Mouse (Mus musculus) urinary bladder, postnatal 25 days (tissue): Measurements from ENCODE around the gene Gpr68.

Experiments
- DNase-seq: peaks from one replicate; pipeline ENCODE4 v3.0.0; 2022; ENCODE audit warnings: low spot score

Gene Gpr68

GRCm38 (mm10) chr12:100871234-100871633 lies 36.8 kb downstream of the Gpr68 start:
- no peak for DNase-seq

GRCm38 (mm10) chr12:100868049-100868622 lies 39.9 kb downstream of the Gpr68 start:
- no peak for DNase-seq

- DNase-seq, result no peak
Measured at GRCm38 (mm10) chr12:100867097-100867496, 40.9 kb downstream of the Gpr68 start.

GRCm38 (mm10) chr12:100865509-100866078 lies 42.4 kb downstream of the Gpr68 start:
- DNase-seq, result no peak

- no peak for DNase-seq
Measured at GRCm38 (mm10) chr12:100865072-100865471, 42.9 kb downstream of the Gpr68 start.

- DNase-seq, result no peak
Measured at GRCm38 (mm10) chr12:100862856-100863446, 45.0 kb downstream of the Gpr68 start.

GRCm38 (mm10) chr12:100862272-100862671 lies 45.7 kb downstream of the Gpr68 start:
- DNase-seq, result no peak

- no peak for DNase-seq
Measured at GRCm38 (mm10) chr12:100857791-100858190, 50.2 kb downstream of the Gpr68 start.

GRCm38 (mm10) chr12:100856337-100856736 lies 51.7 kb downstream of the Gpr68 start:
- no peak for DNase-seq

GRCm38 (mm10) chr12:100852370-100852769 lies 55.6 kb downstream of the Gpr68 start:
- DNase-seq, result no peak

- DNase-seq, result peak; percentile 23
Measured at GRCm38 (mm10) chr12:100849421-100850138, 58.4 kb downstream of the Gpr68 start.

- DNase-seq, result no peak
Measured at GRCm38 (mm10) chr12:100847437-100848080, 60.4 kb downstream of the Gpr68 start.

- no peak for DNase-seq
Measured at GRCm38 (mm10) chr12:100846566-100846965, 61.4 kb downstream of the Gpr68 start.

- DNase-seq, result no peak
Measured at GRCm38 (mm10) chr12:100845829-100846228, 62.2 kb downstream of the Gpr68 start.

GRCm38 (mm10) chr12:100844546-100844945 lies 63.5 kb downstream of the Gpr68 start:
- DNase-seq, result no peak

GRCm38 (mm10) chr12:100843171-100843570 lies 64.8 kb downstream of the Gpr68 start:
- no peak for DNase-seq

GRCm38 (mm10) chr12:100841211-100841792 lies 66.7 kb downstream of the Gpr68 start:
- DNase-seq, result peak; percentile 78

- DNase-seq, result no peak
Measured at GRCm38 (mm10) chr12:100839926-100840325, 68.1 kb downstream of the Gpr68 start.

- no peak for DNase-seq
Measured at GRCm38 (mm10) chr12:100839079-100839600, 68.9 kb downstream of the Gpr68 start.

- DNase-seq, result no peak
Measured at GRCm38 (mm10) chr12:100837208-100837607, 70.8 kb downstream of the Gpr68 start.

GRCm38 (mm10) chr12:100831629-100832325 lies 76.2 kb downstream of the Gpr68 start:
- DNase-seq, result no peak
